Mouse (Mus musculus) cortical plate, adult 2 months (tissue): ENCODE results near the gene Wfdc15a. TPM values are rescaled to one million over a fixed set of nuclear protein-coding genes. Genes with fewer than 3 reads are reported as not detected.

ENCODE experiments used
- H3K27ac ChIP-seq: fragments of 200-500 bp; 2 replicates; pipeline ENCODE4 v1.5.1; 2012; ENCODE audit warnings: low read length, control low read depth, inconsistent platforms; ENCODE audit not compliant: insufficient read depth
- H3K4me1 ChIP-seq: fragments of 200-500 bp; 2 replicates; pipeline ENCODE4 v1.6.1; 2011; ENCODE audit warnings: low read length; ENCODE audit not compliant: control insufficient read depth, insufficient read depth
- H3K4me3 ChIP-seq: fragments of 200-500 bp; 2 replicates; pipeline ENCODE4 v1.5.1; 2011; ENCODE audit warnings: mild to moderate bottlenecking, low read length, control low read depth; ENCODE audit not compliant: insufficient read depth
- CTCF ChIP-seq: fragments of 200-500 bp; IDR thresholded peaks from 2 replicates; pipeline ENCODE4 v1.5.1; 2011; ENCODE audit warnings: mild to moderate bottlenecking, control low read depth, low read length; ENCODE audit not compliant: insufficient read depth; ENCODE audit errors: extremely low read depth
- POLR2A ChIP-seq: fragments of 200-500 bp; IDR thresholded peaks from 2 replicates; pipeline ENCODE4 v1.6.1; 2011; ENCODE audit warnings: mild to moderate bottlenecking, low read length, control low read depth; ENCODE audit not compliant: insufficient read depth; ENCODE audit errors: extremely low read depth
- polyA plus RNA-seq: library from polyadenylated mRNA; depleted of rRNA; stranded (reverse); fragments of >200 nt; gene quantifications from 2 replicates; pipeline ENCODE4 v1.2.3, GENCODE M21; 2012

The Wfdc15a gene
- polyA plus RNA-seq, 1 experiment = 0.29 TPM

- no peaks in the 10 kb centered on the region for H3K4me1 ChIP-seq
- H3K27ac ChIP-seq = no peak overlapping the region
- no peak overlapping the region for H3K4me3 ChIP-seq
- no peak for TF ChIP-seq CTCF
Measured at GRCm38 (mm10) chr2:164196700-164196990, 3.3 kb downstream of the Wfdc15a start.

DNA sequence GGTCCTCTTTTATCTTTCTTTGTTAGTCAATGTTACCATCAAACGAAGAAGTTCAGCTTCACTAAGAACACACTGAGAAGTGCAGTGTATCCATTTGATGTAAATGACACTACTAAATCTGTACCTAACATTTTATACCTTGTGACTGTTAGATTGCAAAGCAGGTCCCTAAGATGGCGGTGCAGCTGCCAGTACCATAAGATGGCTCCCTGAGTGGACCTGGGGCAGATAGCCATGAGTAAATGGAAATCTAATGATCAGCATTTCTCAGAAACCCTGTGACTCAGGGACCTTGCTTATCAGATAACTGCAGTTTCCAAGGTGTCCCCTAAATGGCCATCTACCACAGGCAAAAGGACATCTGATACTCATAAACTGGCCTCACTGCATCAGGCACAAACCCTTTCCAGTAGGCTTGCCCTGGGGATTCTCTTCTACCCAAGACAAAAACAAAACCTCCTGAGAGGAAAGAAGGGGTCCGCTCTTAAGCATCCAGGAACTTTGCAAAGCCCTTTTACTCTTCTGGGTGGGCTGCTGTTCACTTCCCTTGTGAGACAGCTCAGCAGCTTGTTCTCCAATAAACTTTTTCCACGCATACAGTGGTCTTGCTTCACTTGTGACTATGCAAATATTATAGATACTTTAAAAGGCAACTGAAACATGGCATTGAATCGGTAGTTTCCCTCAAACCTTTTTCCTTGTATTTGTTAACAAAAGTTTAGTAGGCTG is 3.8 kb downstream of the Wfdc15a start:
- TF ChIP-seq POLR2A = no peak
- no peak for TF ChIP-seq CTCF
- no peaks in the 10 kb centered on the region for H3K4me1 ChIP-seq
- H3K27ac ChIP-seq = no peak overlapping the region
- no peak overlapping the region for H3K4me3 ChIP-seq

DNA sequence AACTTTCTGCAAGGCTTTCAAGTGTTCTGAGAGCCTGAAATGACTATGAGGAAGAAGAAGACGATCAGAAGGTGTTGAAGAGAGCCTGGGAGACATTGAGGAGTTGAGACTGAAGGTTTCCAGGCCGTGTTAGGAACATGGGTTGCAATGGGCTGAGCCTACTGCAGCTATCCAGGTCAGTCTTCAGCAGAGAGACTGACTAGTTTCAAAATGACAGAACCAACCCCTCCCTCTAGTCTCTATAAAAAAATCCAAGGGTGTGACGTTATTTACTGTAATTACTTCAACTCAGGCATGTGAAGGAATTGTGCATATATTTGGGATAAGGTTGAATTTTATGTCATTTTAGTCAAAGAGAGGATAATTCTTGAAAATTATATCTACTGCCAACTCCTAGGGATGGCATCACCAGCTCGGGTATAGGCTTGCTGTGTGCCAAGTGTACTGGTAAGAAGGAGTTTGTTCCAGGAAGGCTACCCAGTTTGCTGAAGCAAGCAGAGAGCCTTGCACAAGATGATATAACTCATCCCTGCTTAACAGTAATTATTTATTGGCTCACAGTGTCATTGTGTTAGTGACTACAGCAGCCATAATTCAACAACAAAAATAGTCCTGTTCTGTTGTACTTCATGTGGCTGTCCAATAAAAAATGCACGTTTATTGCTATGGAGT is 4.8 kb downstream of the Wfdc15a start:
- H3K4me3 ChIP-seq = no peak overlapping the region
- no peak for TF ChIP-seq POLR2A
- TF ChIP-seq CTCF = no peak
- H3K4me1 ChIP-seq = no peaks in the 10 kb centered on the region
- H3K27ac ChIP-seq = no peak overlapping the region

- Histone ChIP-seq H3K27ac (no peak overlapping the region), H3K4me1 (no peaks in the 10 kb centered on the region)
- no peak for TF ChIP-seq POLR2A
Measured at GRCm38 (mm10) chr2:164192279-164192678, 7.7 kb downstream of the Wfdc15a start.

GRCm38 (mm10) chr2:164190576-164190975 is 9.4 kb downstream of the Wfdc15a start, which contains the start of gene Wfdc12:
Wfdc12 (minus strand) TSS chr2:164190608.
- Histone ChIP-seq H3K27ac (no peak within 1 kb of the TSS), H3K4me3 (no peak within 1 kb of the TSS), H3K4me1 (no peaks in the 10 kb centered on the region)
- TF ChIP-seq POLR2A (no peak), CTCF (no peak)

More at GRCm38 (mm10) chr2:164192279-164192678, 7.7 kb downstream of the Wfdc15a start:
- H3K4me3 ChIP-seq = no peak overlapping the region

GRCm38 (mm10) chr2:164188722-164189121 is 11.2 kb downstream of the Wfdc15a start:
- Histone ChIP-seq H3K27ac (no peak overlapping the region), H3K4me1 (no peaks in the 10 kb centered on the region), H3K4me3 (no peak overlapping the region)
- TF ChIP-seq POLR2A = no peak
- TF ChIP-seq CTCF = peak; percentile 32

GRCm38 (mm10) chr2:164184145-164184719 is 15.7 kb downstream of the Wfdc15a start:
- Histone ChIP-seq H3K4me1 (no peaks in the 10 kb centered on the region), H3K4me3 (no peak overlapping the region), H3K27ac (no peak overlapping the region)
- no peak for TF ChIP-seq POLR2A
- no peak for TF ChIP-seq CTCF

- TF ChIP-seq POLR2A = no peak
- no peak overlapping the region for H3K27ac ChIP-seq
- H3K4me1 ChIP-seq = no peaks in the 10 kb centered on the region
- H3K4me3 ChIP-seq = no peak overlapping the region
Measured at GRCm38 (mm10) chr2:164183340-164183739, 16.6 kb downstream of the Wfdc15a start.

- H3K4me3 ChIP-seq = no peak within 1 kb of the TSS
- H3K27ac ChIP-seq = no peak within 1 kb of the TSS
- no peaks in the 10 kb centered on the region for H3K4me1 ChIP-seq
- TF ChIP-seq CTCF (no peak), POLR2A (no peak)
Measured at GRCm38 (mm10) chr2:164182692-164183255, 17.2 kb downstream of the Wfdc15a start, which contains the start of gene Wfdc5. Wfdc5 (minus strand) TSS chr2:164182742.

- peaks cover 1% of the 10 kb centered on the region; the same call in 1 of the 2 replicates for H3K4me1 ChIP-seq
- no peak overlapping the region for H3K27ac ChIP-seq
- no peak for TF ChIP-seq CTCF
- TF ChIP-seq POLR2A = no peak
- H3K4me3 ChIP-seq = no peak overlapping the region
Measured at GRCm38 (mm10) chr2:164180770-164181169, 19.2 kb downstream of the Wfdc15a start.
